Mouse (Mus musculus): Measurements from ENCODE around the gene Fbxo41. TPM values are rescaled to one million over a fixed set of nuclear protein-coding genes. Genes with fewer than 3 reads are reported as not detected.
"Not testable (repeated sequence)": the region's sequence is repeated elsewhere in the genome, so short reads cannot be mapped to it uniquely, and the experiment has no call there.

The Fbxo41 gene
- polyA plus RNA-seq, 1 experiment from 2014 or later, result 0.46 TPM

- 22% methylated on average over 7 of the region's 7 CpGs for WGBS
Observed at GRCm38 (mm10) chr6:85452816-85453215, 50.0 kb downstream of the Fbxo41 start.

GRCm38 (mm10) chr6:85452411-85452665, 50.5 kb downstream of the Fbxo41 start:
- Histone ChIP-seq H3K4me3 (peak overlapping the region; percentile 79), H3K4me1 (peaks cover 47% of the 10 kb centered on the region), H3K9me3 (no peaks in the 10 kb centered on the region), H3K27ac (replicated peaks) (peak overlapping the region; percentile 96), H3K36me3 (replicated peaks) (peaks cover 25% of the 10 kb centered on the region), H3K27me3 (replicated peaks; ENCODE audit: low read depth, poor library complexity, severe bottlenecking) (no peaks in the 10 kb centered on the region)
- WGBS, result under 1% methylated on average over 15 of the region's 15 CpGs
- no peak for DNase-seq (ENCODE audit: low spot score)

More at GRCm38 (mm10) chr6:85452816-85453215, 50.0 kb downstream of the Fbxo41 start:
- peaks cover 48% of the 10 kb centered on the region for H3K4me1 ChIP-seq
- no peaks in the 10 kb centered on the region for H3K27me3 ChIP-seq (replicated peaks; ENCODE audit: low read depth, poor library complexity, severe bottlenecking)
- H3K36me3 ChIP-seq (replicated peaks), result peaks cover 26% of the 10 kb centered on the region
- H3K27ac ChIP-seq (replicated peaks), result peak overlapping the region; percentile 96
- peak overlapping the region; percentile 79 for H3K4me3 ChIP-seq
- peak; percentile 18 for DNase-seq (ENCODE audit: low spot score)
- H3K9me3 ChIP-seq, result no peaks in the 10 kb centered on the region

- Histone ChIP-seq H3K27me3 (replicated peaks; ENCODE audit: low read depth, poor library complexity, severe bottlenecking) (no peaks in the 10 kb centered on the region), H3K9me3 (no peaks in the 10 kb centered on the region), H3K4me3 (peak within 1 kb of the TSS; percentile 79), H3K27ac (replicated peaks) (peak within 1 kb of the TSS; percentile 96), H3K36me3 (replicated peaks) (peaks cover 25% of the 10 kb centered on the region), H3K4me1 (peaks cover 44% of the 10 kb centered on the region)
- DNase-seq (ENCODE audit: low spot score), result peak; percentile 98
- under 1% methylated on average over 54 of the region's 54 CpGs for WGBS
Observed at GRCm38 (mm10) chr6:85451664-85452410, 51.0 kb downstream of the Fbxo41 start, which contains the start of gene Pradc1. TSS of gene Pradc1 (minus strand) at chr6:85451970.

GRCm38 (mm10) chr6:85450697-85451663, 51.8 kb downstream of the Fbxo41 start, which contains the start of gene Cct7:
TSS of gene Cct7 (plus strand) at chr6:85451514.
- H3K9me3 ChIP-seq, result no peaks in the 10 kb centered on the region
- DNase-seq (ENCODE audit: low spot score), result peak; percentile 98
- no peaks in the 10 kb centered on the region for H3K27me3 ChIP-seq (replicated peaks; ENCODE audit: low read depth, poor library complexity, severe bottlenecking)
- 3% methylated on average over 96 of the region's 96 CpGs for WGBS
- H3K4me3 ChIP-seq, result peak within 1 kb of the TSS; percentile 79
- H3K4me1 ChIP-seq, result peaks cover 37% of the 10 kb centered on the region
- peak within 1 kb of the TSS; percentile 96 for H3K27ac ChIP-seq (replicated peaks)
- H3K36me3 ChIP-seq (replicated peaks), result peaks cover 25% of the 10 kb centered on the region

- H3K27ac ChIP-seq (replicated peaks); DNase-seq (ENCODE audit: low spot score); H3K9me3 ChIP-seq; H3K27me3 ChIP-seq (replicated peaks; ENCODE audit: low read depth, poor library complexity, severe bottlenecking): not testable (repeated sequence)
- WGBS, result 62% methylated on average over 1 of the region's 1 CpGs
- Histone ChIP-seq H3K4me3 (peak overlapping the region; percentile 79), H3K4me1 (peaks cover 32% of the 10 kb centered on the region), H3K36me3 (replicated peaks) (peaks cover 31% of the 10 kb centered on the region)
Observed at GRCm38 (mm10) chr6:85450140-85450539, 52.7 kb downstream of the Fbxo41 start.

GRCm38 (mm10) chr6:85447351-85447750, 55.4 kb downstream of the Fbxo41 start:
- WGBS, result 91% methylated on average over 6 of the region's 6 CpGs
- H3K27ac ChIP-seq (replicated peaks), result no peak overlapping the region
- H3K36me3 ChIP-seq (replicated peaks), result peaks cover 54% of the 10 kb centered on the region
- no peaks in the 10 kb centered on the region for H3K27me3 ChIP-seq (replicated peaks; ENCODE audit: low read depth, poor library complexity, severe bottlenecking)
- H3K9me3 ChIP-seq, result no peaks in the 10 kb centered on the region
- no peak for DNase-seq (ENCODE audit: low spot score)
- peaks cover 6% of the 10 kb centered on the region for H3K4me1 ChIP-seq
- no peak overlapping the region for H3K4me3 ChIP-seq

- 83% methylated on average over 5 of the region's 5 CpGs for WGBS
- Histone ChIP-seq H3K27me3 (replicated peaks; ENCODE audit: low read depth, poor library complexity, severe bottlenecking) (no peaks in the 10 kb centered on the region), H3K4me1 (no peaks in the 10 kb centered on the region), H3K27ac (replicated peaks) (no peak overlapping the region), H3K4me3 (no peak overlapping the region), H3K9me3 (no peaks in the 10 kb centered on the region), H3K36me3 (replicated peaks) (peaks cover 74% of the 10 kb centered on the region)
- DNase-seq (ENCODE audit: low spot score), result no peak
Observed at GRCm38 (mm10) chr6:85445286-85445685, 57.5 kb downstream of the Fbxo41 start.

- Histone ChIP-seq H3K4me1 (no peaks in the 10 kb centered on the region), H3K4me3 (no peak overlapping the region), H3K9me3 (no peaks in the 10 kb centered on the region), H3K27ac (replicated peaks) (no peak overlapping the region), H3K27me3 (replicated peaks; ENCODE audit: low read depth, poor library complexity, severe bottlenecking) (no peaks in the 10 kb centered on the region), H3K36me3 (replicated peaks) (peaks cover 83% of the 10 kb centered on the region)
- no peak for DNase-seq (ENCODE audit: low spot score)
- 89% methylated on average over 8 of the region's 8 CpGs for WGBS
Observed at GRCm38 (mm10) chr6:85444266-85444965, 58.4 kb downstream of the Fbxo41 start.

GRCm38 (mm10) chr6:85443488-85444233, 59.1 kb downstream of the Fbxo41 start:
- Histone ChIP-seq H3K4me1 (no peaks in the 10 kb centered on the region), H3K27me3 (replicated peaks; ENCODE audit: low read depth, poor library complexity, severe bottlenecking) (no peaks in the 10 kb centered on the region), H3K36me3 (replicated peaks) (peaks cover 91% of the 10 kb centered on the region), H3K4me3 (no peak overlapping the region), H3K27ac (replicated peaks) (no peak overlapping the region), H3K9me3 (no peaks in the 10 kb centered on the region)
- WGBS, result 90% methylated on average over 3 of the region's 3 CpGs
- no peak for DNase-seq (ENCODE audit: low spot score)

- Histone ChIP-seq H3K27me3 (replicated peaks; ENCODE audit: low read depth, poor library complexity, severe bottlenecking) (no peaks in the 10 kb centered on the region), H3K9me3 (no peaks in the 10 kb centered on the region), H3K4me3 (no peak overlapping the region), H3K27ac (replicated peaks) (no peak overlapping the region), H3K4me1 (no peaks in the 10 kb centered on the region), H3K36me3 (replicated peaks) (peaks cover 85% of the 10 kb centered on the region)
- DNase-seq (ENCODE audit: low spot score), result no peak
- 89% methylated on average over 4 of the region's 4 CpGs for WGBS
Observed at GRCm38 (mm10) chr6:85441142-85441541, 61.7 kb downstream of the Fbxo41 start.

GRCm38 (mm10) chr6:85436631-85437030, 66.2 kb downstream of the Fbxo41 start:
- no peak for DNase-seq (ENCODE audit: low spot score)
- Histone ChIP-seq H3K27me3 (replicated peaks; ENCODE audit: low read depth, poor library complexity, severe bottlenecking) (no peaks in the 10 kb centered on the region), H3K4me3 (no peak overlapping the region), H3K36me3 (replicated peaks) (peaks cover 40% of the 10 kb centered on the region), H3K27ac (replicated peaks) (no peak overlapping the region), H3K4me1 (peaks cover 18% of the 10 kb centered on the region), H3K9me3 (no peaks in the 10 kb centered on the region)
- WGBS, result 91% methylated on average over 5 of the region's 6 CpGs

GRCm38 (mm10) chr6:85436204-85436603, 66.6 kb downstream of the Fbxo41 start:
- Histone ChIP-seq H3K4me3 (no peak overlapping the region), H3K36me3 (replicated peaks) (peaks cover 36% of the 10 kb centered on the region), H3K27ac (replicated peaks) (no peak overlapping the region), H3K9me3 (no peaks in the 10 kb centered on the region), H3K4me1 (peaks cover 18% of the 10 kb centered on the region), H3K27me3 (replicated peaks; ENCODE audit: low read depth, poor library complexity, severe bottlenecking) (no peaks in the 10 kb centered on the region)
- no peak for DNase-seq (ENCODE audit: low spot score)
- 93% methylated on average over 1 of the region's 1 CpGs for WGBS

All from embryonic facial prominence, embryonic 10.5 days (tissue).